Mouse (Mus musculus): Measurements from ENCODE around the gene Gm20870.
"Not testable (repeated sequence)": the region's sequence is repeated elsewhere in the genome, so short reads cannot be mapped to it uniquely, and the experiment has no call there.

The Gm20870 gene

DNA sequence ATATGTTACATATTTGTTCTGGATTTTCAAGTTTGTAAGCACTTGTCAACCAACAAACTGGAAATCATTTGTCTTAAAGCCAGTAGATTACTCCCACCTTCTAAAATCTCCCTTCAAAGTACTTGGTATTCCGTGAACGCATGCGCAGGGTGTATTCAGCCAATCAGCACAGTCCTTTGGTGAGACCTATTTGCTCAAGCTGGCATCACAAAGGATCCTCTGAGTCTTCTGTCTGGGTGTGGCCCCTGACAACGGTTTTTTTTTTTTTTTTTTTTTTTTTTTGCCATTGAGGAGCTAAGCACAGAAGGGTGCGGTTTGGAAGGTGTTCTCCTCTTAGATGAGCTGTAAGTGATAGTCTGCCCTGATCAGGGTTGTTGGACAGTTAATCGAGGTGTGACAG is at the start of gene Gm20870:
Gene Gm20870, plus strand, starts transcription at position 301 of the 400 bp plus-strand sequence.
- in situ Hi-C loops (cut with MboI, MseI) = not testable (repeated sequence)
